Comparison of ENCODE assay signal across 8 mouse cellular contexts in genomic region chr9:63031011-63031782, GRCm38 (mm10). TPM values are rescaled to one million over a fixed set of nuclear protein-coding genes. Genes with fewer than 3 reads are reported as not detected.
DNase-seq lines count a peak whose midpoint lies in the region; ATAC-seq lines count a peak whose summit lies in the region.

No protein-coding gene starts in this region.

- H3K9me3 ChIP-seq in kidney, embryonic 16.5 days (ENCODE audit: low read length), result no peaks in the 10 kb centered on the region

- H3K27ac ChIP-seq in kidney, embryonic 16.5 days (ENCODE audit: low read length), result no peak overlapping the region

- no peak for ATAC-seq in kidney, embryonic 16.5 days (ENCODE audit: low FRiP score, low TSS enrichment)

- no peaks in the 10 kb centered on the region for H3K36me3 ChIP-seq in kidney, embryonic 16.5 days (ENCODE audit: insufficient read depth, low read length)

- intact Hi-C loops in gastrocnemius, postnatal 36 days (cut with DNase I), result no loop called here

- no peak overlapping the region for H3K4me2 ChIP-seq in kidney, embryonic 16.5 days (replicated peaks; ENCODE audit: low read depth, low read length)

- no peaks in the 10 kb centered on the region for H3K27me3 ChIP-seq in kidney, embryonic 16.5 days (ENCODE audit: insufficient read depth, low read length)

- WGBS in kidney, embryonic 16.5 days, result 47% methylated on average over 13 of the region's 13 CpGs

- H3K4me1 ChIP-seq in kidney, embryonic 16.5 days (ENCODE audit: insufficient read depth, low read length), result 0 out of 2 replicates have a peak, but pooled peaks cover 3% of the 10 kb centered on the region

- H3K9ac ChIP-seq in kidney, embryonic 16.5 days (replicated peaks; ENCODE audit: low read length), result no peak overlapping the region

- peak; percentile 39 for DNase-seq in kidney, adult 18-20 months
- peak; percentile 54 for DNase-seq in brain, adult 2 months (ENCODE audit: low read depth, low spot score)
- DNase-seq in gastrocnemius, postnatal 36 days, result peak; percentile 74 to 80
- DNase-seq in layer of hippocampus, postnatal 10 days (ENCODE audit: low spot score in 2 of 2), result peak; percentile 21 to 30
- peak; percentile 40 for DNase-seq in ovary, adult 18-20 months (ENCODE audit: low spot score)
- peak; percentile 65 to 75 for DNase-seq in urinary bladder, postnatal 4 days (ENCODE audit: low spot score in 2 of 2)
- no peak for DNase-seq in c-Kit-positive CD71-positive TER-119-positive erythroid progenitor cells, embryonic 14.5 days (ENCODE audit: low spot score)

- no peak overlapping the region for H3K4me3 ChIP-seq in kidney, embryonic 16.5 days (ENCODE audit: low read length)

RNA-seq across cellular contexts. Expression of gene Pias1, which starts 43.5 kb away (rescaled TPM):
- polyA plus RNA-seq in kidney, embryonic 16.5 days (2015; fragmentation: Nextera tagmentation; extraction: Ambion mirVana), result 58.2 and 63.7 TPM in 2 replicates
- 10 to 100 TPM; 14.5 to 16.1 TPM for total RNA-seq in gastrocnemius, postnatal 36 days (2021)
- total RNA-seq in layer of hippocampus, postnatal 10 days (2021), result 10 to 100 TPM; 43.5 to 44.8 TPM
